Mouse (Mus musculus): ENCODE measurements at regions not wholly inside any gene's neighbourhood (a gene's known extent, or its start where the extent isn't known, plus 50 kb on each side); places are given as distances from the start of the nearest gene placed in this dataset.

DNA sequence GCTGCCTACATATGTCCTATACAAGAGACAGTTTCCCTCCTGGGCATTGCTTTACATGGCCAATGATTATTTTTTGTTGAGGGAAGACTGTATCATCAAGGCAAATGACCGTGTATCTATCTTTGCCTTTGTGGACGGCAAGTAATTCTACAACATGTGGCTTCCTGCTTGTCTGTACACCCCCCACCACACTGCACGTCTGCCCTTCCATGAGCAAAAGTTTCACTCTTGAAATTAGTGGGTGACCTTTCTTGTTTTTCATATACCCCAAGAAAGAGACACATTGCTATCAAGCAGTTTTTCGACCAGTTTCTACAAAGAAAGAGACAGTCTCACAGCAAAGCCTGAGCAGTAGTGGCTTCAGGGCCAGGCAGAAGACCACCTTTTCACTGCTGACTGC is 180.5 kb upstream of the Prdm1 start:
- H3K36me3 ChIP-seq (ENCODE audit: control insufficient read depth in 1 of 2, insufficient read depth in 2 of 2, low read length in 2 of 2), result no peaks in the 10 kb centered on the region
- no peaks in the 10 kb centered on the region for H3K9me3 ChIP-seq (replicated peaks; ENCODE audit: insufficient read depth, low read length)
- H3K9ac ChIP-seq (ENCODE audit: control insufficient read depth, low read depth, low read length, poor library complexity, severe bottlenecking), result no peak overlapping the region
- DNase-seq (ENCODE audit: low read depth, low spot score), result no peak
- no peaks in the 10 kb centered on the region for H3K4me1 ChIP-seq (ENCODE audit: control insufficient read depth in 1 of 2, insufficient read depth in 2 of 2, low read length in 2 of 2)
- no peaks in the 10 kb centered on the region for H3K27me3 ChIP-seq (ENCODE audit: control insufficient read depth in 1 of 2, insufficient read depth in 2 of 2, low read length in 2 of 2)
- TF ChIP-seq POLR2A (IDR thresholded peaks at IDR 0.05; ENCODE audit: control insufficient read depth in 1 of 2, insufficient read depth in 1 of 2, low read depth in 1 of 2, low read length in 2 of 2, poor library complexity in 1 of 2) (no peak), HCFC1 (IDR thresholded peaks at IDR 0.05; ENCODE audit: low read depth, low read length) (no peak), GATA1 (IDR thresholded peaks at IDR 0.05; ENCODE audit: low read depth, low read length) (no peak), MAFK (IDR thresholded peaks at IDR 0.05; ENCODE audit: borderline replicate concordance, low read depth, low read length) (no peak), CHD1 (IDR thresholded peaks at IDR 0.05; ENCODE audit: low read depth, low read length) (no peak), SIN3A (IDR thresholded peaks at IDR 0.05; ENCODE audit: low read length) (no peak)
- H3K79me2 ChIP-seq (ENCODE audit: control insufficient read depth, insufficient read depth, low read length, poor library complexity), result no peaks in the 10 kb centered on the region
- no peak overlapping the region for H3K27ac ChIP-seq (ENCODE audit: control insufficient read depth, low read depth, low read length)
- H3K4me3 ChIP-seq (ENCODE audit: control insufficient read depth in 1 of 2, insufficient read depth in 1 of 2, low read depth in 2 of 2, low read length in 2 of 2), result no peak overlapping the region

- Histone ChIP-seq H3K4me1 (ENCODE audit: control insufficient read depth in 1 of 2, insufficient read depth in 2 of 2, low read length in 2 of 2) (no peaks in the 10 kb centered on the region), H3K27ac (ENCODE audit: control insufficient read depth, low read depth, low read length) (no peak overlapping the region), H3K79me2 (ENCODE audit: control insufficient read depth, insufficient read depth, low read length, poor library complexity) (no peaks in the 10 kb centered on the region), H3K9ac (ENCODE audit: control insufficient read depth, low read depth, low read length, poor library complexity, severe bottlenecking) (no peak overlapping the region), H3K27me3 (ENCODE audit: control insufficient read depth in 1 of 2, insufficient read depth in 2 of 2, low read length in 2 of 2) (no peaks in the 10 kb centered on the region), H3K36me3 (ENCODE audit: control insufficient read depth in 1 of 2, insufficient read depth in 2 of 2, low read length in 2 of 2) (no peaks in the 10 kb centered on the region), H3K9me3 (replicated peaks; ENCODE audit: insufficient read depth, low read length) (no peaks in the 10 kb centered on the region), H3K4me3 (ENCODE audit: control insufficient read depth in 1 of 2, insufficient read depth in 1 of 2, low read depth in 2 of 2, low read length in 2 of 2) (no peak overlapping the region)
- no peak for TF ChIP-seq NRF1 (IDR thresholded peaks at IDR 0.05; ENCODE audit: insufficient read depth, low read depth, low read length, poor library complexity, severe bottlenecking)
- no peak for TF ChIP-seq MXI1 (IDR thresholded peaks at IDR 0.05; ENCODE audit: low read depth, low read length)
- TF ChIP-seq KAT2A (conservative IDR thresholded peaks at IDR 0.05; ENCODE audit: low read depth, low read length), result no peak
- no peak for TF ChIP-seq POLR2A (IDR thresholded peaks at IDR 0.05; ENCODE audit: control insufficient read depth in 1 of 2, insufficient read depth in 1 of 2, low read depth in 1 of 2, low read length in 2 of 2, poor library complexity in 1 of 2)
- no peak for TF ChIP-seq UBTF (IDR thresholded peaks at IDR 0.05; ENCODE audit: borderline replicate concordance, insufficient read depth, low read depth, low read length)
- no peak for TF ChIP-seq ZNF384 (IDR thresholded peaks at IDR 0.05; ENCODE audit: low read depth, low read length)
- TF ChIP-seq CHD2 (IDR thresholded peaks at IDR 0.05; ENCODE audit: low read length), result no peak
- no peak for DNase-seq (ENCODE audit: low read depth, low spot score)
These were observed 175.8 kb upstream of the Prdm1 start for GRCm38 (mm10) chr10:44704143-44704542.

GRCm38 (mm10) chr10:44702108-44702507 is 173.8 kb upstream of the Prdm1 start:
- H3K4me3 ChIP-seq (ENCODE audit: control insufficient read depth in 1 of 2, insufficient read depth in 1 of 2, low read depth in 2 of 2, low read length in 2 of 2), result no peak overlapping the region
- no peak for DNase-seq (ENCODE audit: low read depth, low spot score)
- H3K36me3 ChIP-seq (ENCODE audit: control insufficient read depth in 1 of 2, insufficient read depth in 2 of 2, low read length in 2 of 2), result no peaks in the 10 kb centered on the region
- no peaks in the 10 kb centered on the region for H3K4me1 ChIP-seq (ENCODE audit: control insufficient read depth in 1 of 2, insufficient read depth in 2 of 2, low read length in 2 of 2)
- H3K9ac ChIP-seq (ENCODE audit: control insufficient read depth, low read depth, low read length, poor library complexity, severe bottlenecking), result no peak overlapping the region
- no peaks in the 10 kb centered on the region for H3K9me3 ChIP-seq (replicated peaks; ENCODE audit: insufficient read depth, low read length)
- H3K79me2 ChIP-seq (ENCODE audit: control insufficient read depth, insufficient read depth, low read length, poor library complexity), result no peaks in the 10 kb centered on the region
- H3K27ac ChIP-seq (ENCODE audit: control insufficient read depth, low read depth, low read length), result no peak overlapping the region
- TF ChIP-seq TCF12 (IDR thresholded peaks at IDR 0.05; ENCODE audit: low read depth, low read length) (no peak), MYB (IDR thresholded peaks at IDR 0.05; ENCODE audit: low read depth, low read length) (no peak), TBP (IDR thresholded peaks at IDR 0.05; ENCODE audit: low read depth, low read length) (no peak), USF1 (IDR thresholded peaks at IDR 0.05; ENCODE audit: low read depth, low read length) (no peak), ZC3H11A (IDR thresholded peaks at IDR 0.05; ENCODE audit: low read depth, low read length) (no peak), ZKSCAN1 (IDR thresholded peaks at IDR 0.05; ENCODE audit: low read depth, low read length) (no peak), HCFC1 (IDR thresholded peaks at IDR 0.05; ENCODE audit: low read depth, low read length) (no peak), MXI1 (IDR thresholded peaks at IDR 0.05; ENCODE audit: low read depth, low read length) (no peak), SIN3A (IDR thresholded peaks at IDR 0.05; ENCODE audit: low read length) (no peak)
- H3K27me3 ChIP-seq (ENCODE audit: control insufficient read depth in 1 of 2, insufficient read depth in 2 of 2, low read length in 2 of 2), result no peaks in the 10 kb centered on the region

Data from MEL (cell line).